Mouse (Mus musculus): Measurements from ENCODE around the gene Rps28. TPM values are rescaled to one million over a fixed set of nuclear protein-coding genes. Genes with fewer than 3 reads are reported as not detected.

The Rps28 gene
- total and polyA plus RNA-seq, 2 experiments from 2014 or later, result 348 to 564 TPM

DNA sequence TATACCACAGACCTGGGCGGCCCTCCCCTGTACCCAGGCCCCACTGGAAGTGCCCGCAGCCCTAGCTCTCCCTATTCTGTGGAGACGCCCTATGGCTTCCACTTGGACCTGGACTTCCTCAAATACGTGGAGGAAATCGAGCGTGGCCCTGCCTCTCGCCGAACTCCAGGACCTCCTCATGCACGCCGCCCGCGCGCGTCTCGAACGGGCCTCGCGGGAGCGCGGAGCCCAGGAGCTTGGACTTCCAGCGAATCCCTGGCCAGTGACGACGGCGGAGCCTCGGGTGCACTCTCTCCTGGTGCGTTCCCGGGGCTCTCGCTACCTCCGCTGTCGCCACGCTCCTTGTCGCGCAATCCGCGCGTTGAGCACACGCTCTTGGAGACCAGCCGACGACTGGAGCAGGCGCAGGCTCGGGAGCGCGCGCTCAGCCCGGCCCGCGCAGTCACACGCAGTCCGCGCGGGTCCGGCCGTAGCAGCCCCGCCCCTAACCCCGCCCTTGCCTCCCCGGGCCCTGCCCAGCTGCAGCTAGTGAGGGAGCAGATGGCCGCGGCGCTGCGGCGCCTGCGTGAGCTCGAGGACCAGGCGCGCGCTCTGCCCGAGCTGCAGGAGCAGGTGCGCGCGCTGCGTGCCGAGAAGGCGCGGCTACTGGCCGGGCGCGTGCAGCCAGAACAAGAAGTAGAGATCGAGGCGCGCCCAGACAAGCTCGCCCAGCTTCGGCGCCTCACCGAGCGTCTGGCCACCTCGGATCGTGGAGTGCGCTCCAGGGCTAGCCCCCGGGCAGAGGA is 7.0 kb downstream of the Rps28 start:
- peak overlapping the region; percentile 86 for H3K27ac ChIP-seq (ENCODE audit: low read depth, low read length)
- peak overlapping the region; percentile 55 for H3K4me3 ChIP-seq (ENCODE audit: low read depth, low read length)
- peak; percentile 98 for DNase-seq (ENCODE audit: low spot score)
- no peaks in the 10 kb centered on the region for H3K27me3 ChIP-seq (ENCODE audit: insufficient read depth, low read length)
- no peak; the same call in 1 of the 2 replicates for TF ChIP-seq CTCF (IDR thresholded peaks at IDR 0.05)
- no peaks in the 10 kb centered on the region for H3K9me3 ChIP-seq (ENCODE audit: low read length)
- peak overlapping the region; percentile 86 for H3K4me2 ChIP-seq (ENCODE audit: low read depth, low read length, poor library complexity, severe bottlenecking)
- ATAC-seq (ENCODE audit: low FRiP score), result peak; percentile 94
- under 1% methylated on average over 89 of the region's 89 CpGs for WGBS
- peak overlapping the region; percentile 81 for H3K9ac ChIP-seq (replicated peaks; ENCODE audit: low read length, poor library complexity, severe bottlenecking)
- peaks cover 11% of the 10 kb centered on the region for H3K36me3 ChIP-seq (ENCODE audit: insufficient read depth, low read length)
- H3K4me1 ChIP-seq (ENCODE audit: insufficient read depth, low read length), result peaks cover 4% of the 10 kb centered on the region; the same call in 1 of the 2 replicates

DNA sequence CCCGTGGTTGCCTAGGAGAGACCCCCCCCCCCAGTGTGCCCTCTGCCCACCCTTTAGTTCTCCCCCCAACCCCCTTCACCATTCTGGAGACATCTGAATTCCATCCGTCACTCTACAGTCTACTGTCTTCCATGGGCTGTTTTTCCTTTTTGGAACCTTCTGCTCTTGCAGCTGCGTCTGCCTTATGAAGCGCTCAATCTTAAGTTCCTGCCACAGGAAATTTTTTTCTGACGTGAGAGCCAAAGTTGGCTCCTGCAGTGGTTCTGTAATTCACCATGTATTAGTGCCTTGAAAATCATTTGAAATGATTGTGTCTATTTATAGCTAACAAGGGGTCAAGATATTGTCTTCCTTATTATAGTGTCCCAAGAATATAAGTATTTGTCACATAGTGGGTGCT is 7.8 kb downstream of the Rps28 start:
- H3K27me3 ChIP-seq (ENCODE audit: insufficient read depth, low read length), result no peaks in the 10 kb centered on the region
- H3K4me3 ChIP-seq (ENCODE audit: low read depth, low read length), result no peak overlapping the region; the same call in 1 of the 2 replicates
- TF ChIP-seq CTCF (IDR thresholded peaks at IDR 0.05), result no peak
- 76% methylated on average over 5 of the region's 5 CpGs for WGBS
- ATAC-seq (ENCODE audit: low FRiP score) (no peak), DNase-seq (ENCODE audit: low spot score) (no peak)
- no peak overlapping the region for H3K27ac ChIP-seq (ENCODE audit: low read depth, low read length)
- no peaks in the 10 kb centered on the region for H3K9me3 ChIP-seq (ENCODE audit: low read length)
- peak overlapping the region; percentile 86 for H3K4me2 ChIP-seq (ENCODE audit: low read depth, low read length, poor library complexity, severe bottlenecking)
- peaks cover 3% of the 10 kb centered on the region for H3K36me3 ChIP-seq (ENCODE audit: insufficient read depth, low read length)
- H3K9ac ChIP-seq (replicated peaks; ENCODE audit: low read length, poor library complexity, severe bottlenecking), result no peak overlapping the region
- H3K4me1 ChIP-seq (ENCODE audit: insufficient read depth, low read length), result 0 out of 2 replicates have a peak, but pooled peaks cover 4% of the 10 kb centered on the region

DNA sequence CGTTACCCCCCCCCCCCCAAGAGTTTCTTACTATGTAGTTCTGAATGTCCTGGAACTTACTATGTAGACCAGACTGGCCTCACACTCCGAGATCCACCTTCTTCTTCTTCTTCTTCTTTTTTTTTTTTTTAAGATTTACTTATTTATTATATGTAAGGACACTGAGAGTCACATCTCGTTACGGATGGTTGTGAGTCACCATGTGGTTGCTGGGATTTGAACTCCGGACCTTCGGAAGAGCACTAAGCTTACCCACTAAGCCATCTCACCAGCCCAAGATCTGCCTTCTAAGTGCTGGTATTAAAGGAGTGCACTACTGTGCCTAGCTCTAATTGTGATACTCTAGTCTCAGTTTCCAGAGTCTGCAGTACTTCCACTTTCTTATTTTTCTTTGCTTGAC is 9.0 kb downstream of the Rps28 start:
- no peak for DNase-seq (ENCODE audit: low spot score)
- 0 out of 2 replicates have a peak, but pooled peaks cover 4% of the 10 kb centered on the region for H3K4me1 ChIP-seq (ENCODE audit: insufficient read depth, low read length)
- H3K4me2 ChIP-seq (ENCODE audit: low read depth, low read length, poor library complexity, severe bottlenecking), result no peak overlapping the region
- H3K4me3 ChIP-seq (ENCODE audit: low read depth, low read length), result no peak overlapping the region
- no peak overlapping the region for H3K27ac ChIP-seq (ENCODE audit: low read depth, low read length)
- H3K36me3 ChIP-seq (ENCODE audit: insufficient read depth, low read length), result no peaks in the 10 kb centered on the region
- ATAC-seq (ENCODE audit: low FRiP score), result no peak
- no peaks in the 10 kb centered on the region for H3K27me3 ChIP-seq (ENCODE audit: insufficient read depth, low read length)
- no peaks in the 10 kb centered on the region for H3K9me3 ChIP-seq (ENCODE audit: low read length)
- no peak overlapping the region for H3K9ac ChIP-seq (replicated peaks; ENCODE audit: low read length, poor library complexity, severe bottlenecking)
- 91% methylated on average over 6 of the region's 6 CpGs for WGBS
- TF ChIP-seq CTCF (IDR thresholded peaks at IDR 0.05), result no peak

DNA sequence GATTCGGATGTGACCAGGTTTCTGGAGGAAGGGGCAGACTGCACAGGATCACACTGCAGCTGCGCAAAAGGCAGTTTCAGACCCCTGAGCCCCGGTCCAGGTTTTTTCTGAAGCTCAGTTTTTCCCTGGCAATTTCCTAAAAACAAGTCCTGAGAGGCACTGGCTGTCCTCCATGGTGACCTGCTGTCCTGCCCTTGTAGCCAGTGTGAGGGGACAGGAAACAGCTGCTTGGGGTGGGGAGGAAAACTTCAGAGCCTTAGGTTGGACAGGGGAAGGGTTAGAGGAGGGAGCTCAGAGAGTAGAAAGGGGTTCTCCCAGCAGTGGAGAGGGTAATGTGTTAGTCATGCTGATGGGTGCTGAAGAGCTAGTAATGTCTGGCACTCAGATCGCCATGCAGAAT is 11.4 kb downstream of the Rps28 start:
- DNase-seq (ENCODE audit: low spot score) (no peak), ATAC-seq (ENCODE audit: low FRiP score) (no peak)
- H3K27ac ChIP-seq (ENCODE audit: low read depth, low read length), result no peak overlapping the region
- H3K36me3 ChIP-seq (ENCODE audit: insufficient read depth, low read length), result no peaks in the 10 kb centered on the region
- no peaks in the 10 kb centered on the region for H3K27me3 ChIP-seq (ENCODE audit: insufficient read depth, low read length)
- no peaks in the 10 kb centered on the region for H3K9me3 ChIP-seq (ENCODE audit: low read length)
- H3K4me2 ChIP-seq (ENCODE audit: low read depth, low read length, poor library complexity, severe bottlenecking), result no peak overlapping the region
- TF ChIP-seq CTCF (IDR thresholded peaks at IDR 0.05), result no peak
- no peak overlapping the region for H3K9ac ChIP-seq (replicated peaks; ENCODE audit: low read length, poor library complexity, severe bottlenecking)
- H3K4me3 ChIP-seq (ENCODE audit: low read depth, low read length), result no peak overlapping the region
- no peaks in the 10 kb centered on the region for H3K4me1 ChIP-seq (ENCODE audit: insufficient read depth, low read length)
- 81% methylated on average over 4 of the region's 4 CpGs for WGBS

DNA sequence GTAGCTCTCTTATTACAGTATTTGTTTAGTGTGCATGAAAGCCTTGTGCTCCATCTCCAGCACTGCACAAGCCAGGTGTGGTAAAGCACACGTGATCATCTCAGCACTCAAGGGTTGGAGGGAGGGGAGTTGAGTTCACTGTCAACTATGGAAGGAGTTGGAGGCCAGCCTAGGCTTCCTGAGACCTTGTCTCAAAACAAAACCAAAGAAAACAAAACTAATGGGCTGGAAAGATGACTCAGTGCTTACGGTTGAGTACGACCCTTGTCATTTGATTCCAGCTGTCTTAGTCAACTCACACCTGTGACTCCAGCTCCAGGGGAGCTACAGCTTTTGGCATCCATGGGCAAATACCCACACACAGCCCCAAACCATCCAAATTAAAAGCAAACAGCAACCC is 11.9 kb downstream of the Rps28 start:
- Histone ChIP-seq H3K27ac (ENCODE audit: low read depth, low read length) (no peak overlapping the region), H3K9me3 (ENCODE audit: low read length) (no peaks in the 10 kb centered on the region), H3K9ac (replicated peaks; ENCODE audit: low read length, poor library complexity, severe bottlenecking) (no peak overlapping the region), H3K4me2 (ENCODE audit: low read depth, low read length, poor library complexity, severe bottlenecking) (no peak overlapping the region), H3K4me3 (ENCODE audit: low read depth, low read length) (no peak overlapping the region), H3K4me1 (ENCODE audit: insufficient read depth, low read length) (no peaks in the 10 kb centered on the region), H3K36me3 (ENCODE audit: insufficient read depth, low read length) (no peaks in the 10 kb centered on the region), H3K27me3 (ENCODE audit: insufficient read depth, low read length) (no peaks in the 10 kb centered on the region)
- 71% methylated on average over 3 of the region's 3 CpGs for WGBS
- no peak for TF ChIP-seq CTCF (IDR thresholded peaks at IDR 0.05)
- DNase-seq (ENCODE audit: low spot score), result no peak
- no peak for ATAC-seq (ENCODE audit: low FRiP score)

DNA sequence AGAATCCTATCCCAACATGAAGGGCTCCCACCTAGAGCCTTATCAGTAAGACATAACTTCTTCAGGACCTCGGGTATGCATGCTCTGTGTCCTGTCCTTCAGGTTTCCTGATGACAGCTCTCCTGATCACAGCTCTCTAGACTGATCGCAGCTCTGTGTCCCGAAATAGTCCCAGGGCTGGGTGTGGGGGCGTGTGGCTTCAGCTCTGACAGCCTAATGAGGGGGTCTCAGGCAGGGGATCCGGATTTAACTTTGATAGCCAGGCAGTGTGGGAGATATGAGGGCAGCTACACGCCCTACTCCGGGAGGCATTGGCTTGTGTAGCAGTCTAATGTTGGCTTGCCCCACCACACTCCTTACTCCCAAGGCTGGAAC is 13.2 kb downstream of the Rps28 start:
- no peaks in the 10 kb centered on the region for H3K4me1 ChIP-seq (ENCODE audit: insufficient read depth, low read length)
- WGBS, result 33% methylated on average over 7 of the region's 7 CpGs
- no peaks in the 10 kb centered on the region for H3K36me3 ChIP-seq (ENCODE audit: insufficient read depth, low read length)
- peak overlapping the region; percentile 77 for H3K4me2 ChIP-seq (ENCODE audit: low read depth, low read length, poor library complexity, severe bottlenecking)
- H3K9me3 ChIP-seq (ENCODE audit: low read length), result no peaks in the 10 kb centered on the region
- no peaks in the 10 kb centered on the region for H3K27me3 ChIP-seq (ENCODE audit: insufficient read depth, low read length)
- H3K27ac ChIP-seq (ENCODE audit: low read depth, low read length), result no peak overlapping the region
- H3K9ac ChIP-seq (replicated peaks; ENCODE audit: low read length, poor library complexity, severe bottlenecking), result peak overlapping the region; percentile 60; the same call in 1 of the 2 replicates
- DNase-seq (ENCODE audit: low spot score), result no peak
- no peak for TF ChIP-seq CTCF (IDR thresholded peaks at IDR 0.05)
- no peak for ATAC-seq (ENCODE audit: low FRiP score)
- peak overlapping the region; percentile 54 for H3K4me3 ChIP-seq (ENCODE audit: low read depth, low read length)
